Mouse (Mus musculus) myocyte (in vitro differentiated cells): ENCODE measurements at regions not wholly inside any gene's neighbourhood (a gene's known extent, or its start where the extent isn't known, plus 50 kb on each side); places are given as distances from the start of the nearest gene placed in this dataset.

ENCODE experiments used
- POLR2A ChIP-seq: IDR thresholded peaks from one replicate; pipeline ENCODE4 v1.6.1; 2011; ENCODE audit warnings: low read depth, mild to moderate bottlenecking, control low read depth, moderate library complexity; ENCODE audit not compliant: insufficient read length
- USF1 ChIP-seq: IDR thresholded peaks from one replicate; pipeline ENCODE4 v1.6.1; 2011; ENCODE audit warnings: low read depth, mild to moderate bottlenecking, control low read depth, moderate library complexity

DNA sequence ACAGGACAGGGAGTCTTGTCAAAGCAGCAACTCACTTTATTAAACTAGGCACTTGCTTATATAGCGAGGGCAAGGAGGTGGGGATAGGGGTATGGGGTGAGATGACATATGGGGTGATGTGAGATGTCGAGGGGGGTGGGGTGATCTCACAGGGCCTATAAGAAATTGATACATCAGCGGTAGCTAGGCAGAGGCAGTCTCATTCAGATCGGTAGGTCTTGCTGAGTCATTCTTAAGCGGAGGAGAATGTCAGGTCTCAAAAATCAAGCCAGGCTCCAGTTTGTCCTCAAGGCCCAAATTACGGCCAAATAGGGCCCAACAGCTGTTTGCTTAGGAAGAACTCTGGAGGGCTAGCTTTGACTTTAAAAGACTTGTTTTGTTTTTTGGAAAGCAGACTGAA lies 60.7 kb upstream of the Peli1 start:
- TF ChIP-seq POLR2A (no peak), USF1 (no peak)
